In genomic region chr4:84202231-84202630, GRCm38 (mm10) we compare ENCODE assay signal across 9 mouse cellular contexts.
DNase-seq lines count a peak whose midpoint lies in the region; TF ChIP-seq lines count a peak whose summit lies in the region.
"Had no signal": no experiment of that assay in that cellular context is flagged by ENCODE, and none has a peak within 500 bp of the region (broad histone marks: within the 10 kb centered on the region; RNA-seq: fewer than 3 reads in every experiment).

No protein-coding gene starts in this region.

- no peak for TF ChIP-seq POLR2A in myocyte (IDR thresholded peaks at IDR 0.05; ENCODE audit: insufficient read length, low read depth)

- H3K4me3 ChIP-seq in myocyte, result no peak overlapping the region
- H3K4me3 ChIP-seq: embryonic facial prominence, embryonic 13.5 days had no signal

- H3ac ChIP-seq in myocyte (ENCODE audit: control insufficient read depth, insufficient read length), result no peak overlapping the region

- peak overlapping the region; percentile 8 for H3K4me2 ChIP-seq in myocyte (ENCODE audit: low read depth)
- H3K4me2 ChIP-seq: embryonic facial prominence, embryonic 13.5 days had no signal

- peak; percentile 92 for DNase-seq in Muller cell, postnatal 12 days (ENCODE audit: inconsistent ontology term)
- peak; percentile 72 for DNase-seq in embryo, embryonic 10.5 days (ENCODE audit: low spot score)
- peak; percentile 55 for DNase-seq in forelimb bud, embryonic 11.5 days (ENCODE audit: low read depth, low spot score)
- DNase-seq in testis, postnatal 14 days (ENCODE audit: low spot score), result no peak
- no peak for DNase-seq in kidney, postnatal 10 days
- no peak for DNase-seq in layer of hippocampus, postnatal 10 days (ENCODE audit: low spot score in 2 of 2)
- DNase-seq: lung, adult 2 months had no signal

- no peaks in the 10 kb centered on the region for H3K79me2 ChIP-seq in myocyte (ENCODE audit: control insufficient read depth, insufficient read depth)

- H3K27me3 ChIP-seq in myocyte (ENCODE audit: control insufficient read depth, insufficient read depth, insufficient read length), result no peaks in the 10 kb centered on the region

- no peaks in the 10 kb centered on the region for H3K36me3 ChIP-seq in myocyte (ENCODE audit: control insufficient read depth, insufficient read depth)
- H3K36me3 ChIP-seq: embryonic facial prominence, embryonic 13.5 days had no signal

TF ChIP-seq in myocyte, 11 proteins besides CTCF, POLR2A, EP300 and RAD21:
- TF ChIP-seq CEBPB (IDR thresholded peaks at IDR 0.05; ENCODE audit: insufficient read depth, poor library complexity, severe bottlenecking) (peak; percentile 9; the same call in 1 of the 2 replicates), MYOG (IDR thresholded peaks at IDR 0.05; ENCODE audit: control insufficient read depth in 1 of 3, insufficient read depth in 1 of 3, insufficient read length in 2 of 3, low read depth in 2 of 3) (peak; percentile 44 to 94 (median 60)), REST (IDR thresholded peaks at IDR 0.05; ENCODE audit: insufficient read depth, insufficient read length) (no peak), MYOD1 (IDR thresholded peaks at IDR 0.05; ENCODE audit: control insufficient read depth in 1 of 3, insufficient read length in 2 of 3, low read depth in 2 of 3) (peak; percentile 68 to 99 (median 97)), TCF3 (IDR thresholded peaks at IDR 0.05; ENCODE audit: insufficient read length, low read depth) (peak; percentile 79), TCF12 (IDR thresholded peaks at IDR 0.05; ENCODE audit: insufficient read depth, poor library complexity, severe bottlenecking) (peak; percentile 94)

Comparison
In these comparisons a context has a peak if more than half of its experiments do, and no peak if none do; other contexts are left out.
1. DNase-seq: peak in Muller cell, postnatal 12 days (single experiment), embryo, embryonic 10.5 days (single experiment) and forelimb bud, embryonic 11.5 days (single experiment); none in testis, postnatal 14 days (single experiment), kidney, postnatal 10 days (single experiment) and layer of hippocampus, postnatal 10 days (0 of 2).